Mouse (Mus musculus): Measurements from ENCODE around the gene Parm1. TPM values are rescaled to one million over a fixed set of nuclear protein-coding genes. Genes with fewer than 3 reads are reported as not detected.

The Parm1 gene
- polyA plus RNA-seq, 1 experiment from 2014 or later: 17.3 TPM

GRCm38 (mm10) chr5:91618661-91619173, 101.3 kb downstream of the Parm1 start:
- Histone ChIP-seq H3K4me3 (no peak overlapping the region), H3K9me3 (no peaks in the 10 kb centered on the region), H3K27ac (replicated peaks) (no peak overlapping the region), H3K4me1 (peaks cover 8% of the 10 kb centered on the region; the same call in 1 of the 2 replicates), H3K36me3 (replicated peaks) (peaks cover 2% of the 10 kb centered on the region; the same call in 1 of the 2 replicates), H3K27me3 (replicated peaks; ENCODE audit: low read depth, poor library complexity, severe bottlenecking) (no peaks in the 10 kb centered on the region)
- WGBS: 85% methylated on average over 4 of the region's 4 CpGs
- no peak for DNase-seq (ENCODE audit: low spot score)

GRCm38 (mm10) chr5:91621197-91621596, 103.8 kb downstream of the Parm1 start:
- Histone ChIP-seq H3K36me3 (replicated peaks) (no peaks in the 10 kb centered on the region; the same call in 1 of the 2 replicates), H3K27ac (replicated peaks) (no peak overlapping the region), H3K4me3 (no peak overlapping the region), H3K9me3 (no peaks in the 10 kb centered on the region), H3K4me1 (peaks cover 8% of the 10 kb centered on the region; the same call in 1 of the 2 replicates), H3K27me3 (replicated peaks; ENCODE audit: low read depth, poor library complexity, severe bottlenecking) (no peaks in the 10 kb centered on the region)
- 93% methylated on average over 6 of the region's 6 CpGs for WGBS
- no peak for DNase-seq (ENCODE audit: low spot score)

- WGBS: 95% methylated on average over 7 of the region's 7 CpGs
Measured at GRCm38 (mm10) chr5:91626823-91627222, 109.4 kb downstream of the Parm1 start.

GRCm38 (mm10) chr5:91629472-91629871, 112.1 kb downstream of the Parm1 start:
- Histone ChIP-seq H3K4me1 (no peaks in the 10 kb centered on the region), H3K27ac (replicated peaks) (no peak overlapping the region), H3K9me3 (no peaks in the 10 kb centered on the region), H3K36me3 (replicated peaks) (no peaks in the 10 kb centered on the region), H3K27me3 (replicated peaks; ENCODE audit: low read depth, poor library complexity, severe bottlenecking) (no peaks in the 10 kb centered on the region), H3K4me3 (no peak overlapping the region)
- no peak for DNase-seq (ENCODE audit: low spot score)
- 87% methylated on average over 5 of the region's 5 CpGs for WGBS

More at GRCm38 (mm10) chr5:91626823-91627222, 109.4 kb downstream of the Parm1 start:
- H3K27me3 ChIP-seq (replicated peaks; ENCODE audit: low read depth, poor library complexity, severe bottlenecking): no peaks in the 10 kb centered on the region
- H3K9me3 ChIP-seq: no peaks in the 10 kb centered on the region
- no peak for DNase-seq (ENCODE audit: low spot score)
- no peak overlapping the region for H3K4me3 ChIP-seq
- no peak overlapping the region for H3K27ac ChIP-seq (replicated peaks)
- no peaks in the 10 kb centered on the region; the same call in 1 of the 2 replicates for H3K36me3 ChIP-seq (replicated peaks)
- no peaks in the 10 kb centered on the region for H3K4me1 ChIP-seq

GRCm38 (mm10) chr5:91651330-91651729, 133.9 kb downstream of the Parm1 start:
- WGBS: 92% methylated on average over 4 of the region's 4 CpGs
- H3K4me1 ChIP-seq: peaks cover 6% of the 10 kb centered on the region; the same call in 1 of the 2 replicates
- H3K27ac ChIP-seq (replicated peaks): no peak overlapping the region
- no peaks in the 10 kb centered on the region for H3K27me3 ChIP-seq (replicated peaks; ENCODE audit: low read depth, poor library complexity, severe bottlenecking)
- no peak for DNase-seq (ENCODE audit: low spot score)
- H3K36me3 ChIP-seq (replicated peaks): no peaks in the 10 kb centered on the region
- no peaks in the 10 kb centered on the region for H3K9me3 ChIP-seq
- H3K4me3 ChIP-seq: no peak overlapping the region

- H3K36me3 ChIP-seq (replicated peaks): no peaks in the 10 kb centered on the region
- peaks cover 6% of the 10 kb centered on the region; the same call in 1 of the 2 replicates for H3K4me1 ChIP-seq
- no peaks in the 10 kb centered on the region for H3K9me3 ChIP-seq
- no peak overlapping the region for H3K27ac ChIP-seq (replicated peaks)
- no peak for DNase-seq (ENCODE audit: low spot score)
- H3K4me3 ChIP-seq: no peak overlapping the region
- 75% methylated on average over 14 of the region's 14 CpGs for WGBS
- no peaks in the 10 kb centered on the region for H3K27me3 ChIP-seq (replicated peaks; ENCODE audit: low read depth, poor library complexity, severe bottlenecking)
Measured at GRCm38 (mm10) chr5:91653061-91653915, 135.9 kb downstream of the Parm1 start.

- Histone ChIP-seq H3K9me3 (no peaks in the 10 kb centered on the region), H3K4me1 (peaks cover 6% of the 10 kb centered on the region; the same call in 1 of the 2 replicates), H3K27ac (replicated peaks) (no peak overlapping the region), H3K27me3 (replicated peaks; ENCODE audit: low read depth, poor library complexity, severe bottlenecking) (no peaks in the 10 kb centered on the region), H3K36me3 (replicated peaks) (no peaks in the 10 kb centered on the region), H3K4me3 (no peak overlapping the region)
- 89% methylated on average over 3 of the region's 3 CpGs for WGBS
- no peak for DNase-seq (ENCODE audit: low spot score)
Measured at GRCm38 (mm10) chr5:91654331-91655048, 137.1 kb downstream of the Parm1 start.

GRCm38 (mm10) chr5:91655263-91655662, 137.8 kb downstream of the Parm1 start:
- Histone ChIP-seq H3K9me3 (no peaks in the 10 kb centered on the region), H3K4me1 (peaks cover 6% of the 10 kb centered on the region; the same call in 1 of the 2 replicates), H3K36me3 (replicated peaks) (no peaks in the 10 kb centered on the region), H3K4me3 (no peak overlapping the region), H3K27ac (replicated peaks) (no peak overlapping the region), H3K27me3 (replicated peaks; ENCODE audit: low read depth, poor library complexity, severe bottlenecking) (no peaks in the 10 kb centered on the region)
- no peak for DNase-seq (ENCODE audit: low spot score)
- WGBS: 74% methylated on average over 3 of the region's 3 CpGs

- H3K4me3 ChIP-seq: no peak overlapping the region
- no peaks in the 10 kb centered on the region for H3K4me1 ChIP-seq
- no peaks in the 10 kb centered on the region for H3K27me3 ChIP-seq (replicated peaks; ENCODE audit: low read depth, poor library complexity, severe bottlenecking)
- no peaks in the 10 kb centered on the region for H3K36me3 ChIP-seq (replicated peaks)
- 88% methylated on average over 1 of the region's 1 CpGs for WGBS
- no peak overlapping the region for H3K27ac ChIP-seq (replicated peaks)
- DNase-seq (ENCODE audit: low spot score): no peak
- H3K9me3 ChIP-seq: no peaks in the 10 kb centered on the region
Measured at GRCm38 (mm10) chr5:91662715-91663114, 145.3 kb downstream of the Parm1 start.

- no peak for DNase-seq (ENCODE audit: low spot score)
- Histone ChIP-seq H3K27me3 (replicated peaks; ENCODE audit: low read depth, poor library complexity, severe bottlenecking) (no peaks in the 10 kb centered on the region), H3K4me3 (no peak overlapping the region), H3K9me3 (no peaks in the 10 kb centered on the region), H3K27ac (replicated peaks) (no peak overlapping the region), H3K36me3 (replicated peaks) (no peaks in the 10 kb centered on the region), H3K4me1 (no peaks in the 10 kb centered on the region)
- 78% methylated on average over 4 of the region's 4 CpGs for WGBS
Measured at GRCm38 (mm10) chr5:91667127-91667526, 149.7 kb downstream of the Parm1 start.

- WGBS: 89% methylated on average over 4 of the region's 4 CpGs
- no peak for DNase-seq (ENCODE audit: low spot score)
- no peak overlapping the region for H3K4me3 ChIP-seq
- no peaks in the 10 kb centered on the region for H3K36me3 ChIP-seq (replicated peaks)
- no peaks in the 10 kb centered on the region for H3K9me3 ChIP-seq
- H3K27ac ChIP-seq (replicated peaks): no peak overlapping the region
- no peaks in the 10 kb centered on the region for H3K4me1 ChIP-seq
- no peaks in the 10 kb centered on the region for H3K27me3 ChIP-seq (replicated peaks; ENCODE audit: low read depth, poor library complexity, severe bottlenecking)
Measured at GRCm38 (mm10) chr5:91669235-91669634, 151.8 kb downstream of the Parm1 start.

Measured in embryonic facial prominence, embryonic 10.5 days (tissue).